Mouse (Mus musculus) heart, embryonic 11.5 days (tissue): Measurements from ENCODE around the gene Hoxd13. TPM values are rescaled to one million over a fixed set of nuclear protein-coding genes. Genes with fewer than 3 reads are reported as not detected.
A peak's percentile ranks its signal among the peaks of the same experiment; 100 is the strongest.

Experiments used
- ATAC-seq: fragments of 200-750 bp; cut with Nextera tagmentation; replicated peaks from 2 replicates; pipeline ENCODE4 v1.8.0; 2017; ENCODE audit warnings: moderate library complexity; ENCODE audit not compliant: insufficient number of reproducible peaks, low FRiP score, low TSS enrichment
- H3K27ac ChIP-seq: fragments of 300-500 bp; sonication (generic); 2 replicates; pipeline ENCODE4 v1.5.1; 2014; ENCODE audit warnings: mild to moderate bottlenecking, low read depth, low read length
- H3K27me3 ChIP-seq: fragments of 300-500 bp; sonication (generic); 2 replicates; pipeline ENCODE4 v1.6.1; 2014; ENCODE audit warnings: mild to moderate bottlenecking, low read length, mixed read lengths; ENCODE audit not compliant: control insufficient read depth, insufficient read depth
- H3K36me3 ChIP-seq: fragments of 300-500 bp; sonication (generic); 2 replicates; pipeline ENCODE4 v1.6.1; 2014; ENCODE audit warnings: mild to moderate bottlenecking, low read length, moderate library complexity, mixed read lengths; ENCODE audit not compliant: control insufficient read depth, insufficient read depth
- H3K4me1 ChIP-seq: fragments of 300-500 bp; sonication (generic); 2 replicates; pipeline ENCODE4 v1.6.1; 2014; ENCODE audit warnings: low read length; ENCODE audit not compliant: control insufficient read depth, insufficient read depth
- H3K4me2 ChIP-seq: fragments of 300-500 bp; sonication (generic); 2 replicates; pipeline ENCODE4 v1.6.1; 2014; ENCODE audit warnings: mild to moderate bottlenecking, moderate library complexity
- H3K4me3 ChIP-seq: fragments of 300-500 bp; sonication (generic); 2 replicates; pipeline ENCODE4 v1.5.1; 2014; ENCODE audit warnings: low read depth, low read length
- H3K9ac ChIP-seq: fragments of 300-500 bp; sonication (generic); 2 replicates; pipeline ENCODE4 v1.6.1; 2014; ENCODE audit warnings: mild to moderate bottlenecking, low read depth, low read length, moderate library complexity
- H3K9me3 ChIP-seq: fragments of 300-500 bp; sonication (generic); replicated peaks from 2 replicates; pipeline ENCODE4 v1.6.1; 2016; ENCODE audit warnings: low read length; ENCODE audit not compliant: control insufficient read depth
- WGBS: fragments of 180-500 bp; shearing (Covaris S2); extraction: QIAGEN DNeasy Blood & Tissue Kit; methylation state at CpG from one replicate; pipeline ENCODE4 v1.1.7; 2014; ENCODE audit not compliant: insufficient replicate concordance; 5-methylcytosine and 5-hydroxymethylcytosine counted together
- polyA plus RNA-seq: library from polyadenylated mRNA; unstranded; fragments of >200 nt; fragmentation: Nextera tagmentation; extraction: Ambion mirVana; gene quantifications from 2 replicates; pipeline ENCODE4 v1.2.1, GENCODE M21; 2014

Gene Hoxd13
- polyA plus RNA-seq, 1 experiment from 2014 or later = not detected

DNA sequence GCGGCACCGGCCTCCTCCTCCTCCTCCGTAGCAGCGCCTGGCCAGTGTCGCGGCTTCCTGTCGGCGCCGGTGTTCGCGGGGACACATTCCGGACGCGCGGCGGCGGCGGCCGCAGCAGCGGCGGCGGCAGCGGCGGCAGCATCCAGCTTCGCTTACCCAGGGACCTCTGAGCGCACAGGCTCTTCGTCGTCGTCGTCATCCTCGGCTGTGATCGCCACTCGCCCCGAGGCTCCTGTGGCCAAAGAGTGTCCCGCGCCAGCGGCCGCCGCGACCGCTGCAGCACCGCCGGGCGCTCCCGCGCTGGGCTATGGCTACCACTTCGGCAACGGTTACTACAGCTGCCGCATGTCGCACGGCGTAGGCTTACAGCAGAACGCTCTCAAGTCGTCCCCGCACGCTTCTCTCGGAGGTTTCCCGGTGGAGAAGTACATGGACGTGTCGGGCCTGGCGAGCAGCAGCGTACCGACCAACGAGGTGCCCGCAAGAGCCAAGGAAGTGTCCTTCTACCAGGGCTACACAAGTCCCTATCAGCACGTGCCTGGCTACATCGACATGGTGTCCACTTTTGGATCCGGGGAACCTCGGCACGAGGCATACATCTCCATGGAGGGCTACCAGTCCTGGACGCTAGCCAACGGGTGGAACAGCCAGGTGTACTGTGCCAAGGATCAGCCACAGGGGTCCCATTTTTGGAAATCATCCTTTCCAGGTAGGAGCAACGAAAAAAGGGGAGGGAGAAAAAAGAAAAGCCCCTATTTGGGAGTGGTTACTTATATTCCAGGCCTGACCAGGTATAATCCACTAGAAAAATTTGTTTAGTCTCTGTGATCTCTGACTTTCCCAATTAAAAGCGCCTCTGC, 490 bp downstream of the Hoxd13 start:
- Histone ChIP-seq H3K9me3 (no peaks in the 10 kb centered on the region), H3K4me2 (peak overlapping the region; percentile 63), H3K4me1 (peaks cover 10% of the 10 kb centered on the region; the same call in 1 of the 2 replicates), H3K27ac (no peak overlapping the region), H3K27me3 (peaks cover 88% of the 10 kb centered on the region), H3K4me3 (peak overlapping the region; percentile 42), H3K9ac (no peak overlapping the region), H3K36me3 (no peaks in the 10 kb centered on the region)
- ATAC-seq = no peak
- under 1% methylated on average over 64 of the region's 74 CpGs for WGBS

DNA sequence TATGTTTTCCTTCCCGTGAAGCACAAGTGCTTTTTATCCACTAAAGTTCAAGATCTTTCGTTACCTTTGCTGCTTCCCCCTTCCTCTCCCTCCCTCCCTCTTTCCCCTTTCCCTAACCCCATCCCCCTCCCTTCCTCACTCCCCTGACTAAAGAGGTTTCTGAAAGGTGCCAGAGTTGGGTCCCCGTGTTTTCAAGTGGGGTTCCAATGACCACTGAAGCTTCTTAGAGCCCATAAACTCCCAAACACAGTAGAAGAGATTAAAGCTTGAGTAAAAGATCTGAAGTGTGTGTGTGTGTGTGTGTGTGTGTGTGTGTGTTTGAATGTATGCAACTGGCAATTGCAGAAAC, 1.1 kb downstream of the Hoxd13 start:
- H3K9ac ChIP-seq = no peak overlapping the region
- H3K36me3 ChIP-seq = no peaks in the 10 kb centered on the region
- peaks cover 10% of the 10 kb centered on the region; the same call in 1 of the 2 replicates for H3K4me1 ChIP-seq
- H3K4me2 ChIP-seq = no peak overlapping the region
- peaks cover 88% of the 10 kb centered on the region for H3K27me3 ChIP-seq
- no peak overlapping the region for H3K4me3 ChIP-seq
- no peaks in the 10 kb centered on the region for H3K9me3 ChIP-seq
- H3K27ac ChIP-seq = no peak overlapping the region
- ATAC-seq = no peak
- WGBS = 1% methylated on average over 3 of the region's 3 CpGs

DNA sequence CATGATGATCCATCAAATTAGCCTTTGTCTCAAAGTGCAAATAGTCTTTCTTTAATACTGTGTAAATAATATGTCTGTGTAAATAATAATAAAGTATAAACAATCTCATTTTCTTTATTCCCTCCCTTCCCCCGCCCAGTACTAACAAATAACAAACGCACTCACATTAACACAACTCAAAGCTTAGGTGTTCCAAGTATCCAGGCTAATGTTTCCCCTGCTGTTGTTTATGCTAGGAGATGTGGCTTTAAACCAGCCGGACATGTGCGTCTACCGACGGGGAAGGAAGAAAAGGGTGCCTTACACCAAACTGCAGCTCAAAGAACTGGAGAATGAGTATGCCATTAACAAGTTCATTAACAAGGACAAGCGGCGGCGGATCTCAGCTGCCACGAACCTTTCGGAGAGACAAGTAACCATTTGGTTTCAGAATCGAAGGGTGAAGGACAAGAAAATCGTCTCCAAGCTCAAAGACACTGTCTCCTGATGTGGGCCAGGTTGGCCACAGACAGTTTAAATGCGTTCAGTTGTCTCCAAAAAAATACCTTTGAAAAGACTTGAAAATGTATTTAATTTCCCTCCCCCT, 1.6 kb downstream of the Hoxd13 start:
- H3K9ac ChIP-seq = no peak overlapping the region
- H3K27ac ChIP-seq = no peak overlapping the region
- H3K4me1 ChIP-seq = peaks cover 10% of the 10 kb centered on the region; the same call in 1 of the 2 replicates
- no peaks in the 10 kb centered on the region for H3K9me3 ChIP-seq
- H3K27me3 ChIP-seq = peaks cover 88% of the 10 kb centered on the region
- no peak overlapping the region for H3K4me2 ChIP-seq
- H3K4me3 ChIP-seq = no peak overlapping the region
- no peaks in the 10 kb centered on the region for H3K36me3 ChIP-seq
- 1% methylated on average over 14 of the region's 14 CpGs for WGBS
- no peak for ATAC-seq

DNA sequence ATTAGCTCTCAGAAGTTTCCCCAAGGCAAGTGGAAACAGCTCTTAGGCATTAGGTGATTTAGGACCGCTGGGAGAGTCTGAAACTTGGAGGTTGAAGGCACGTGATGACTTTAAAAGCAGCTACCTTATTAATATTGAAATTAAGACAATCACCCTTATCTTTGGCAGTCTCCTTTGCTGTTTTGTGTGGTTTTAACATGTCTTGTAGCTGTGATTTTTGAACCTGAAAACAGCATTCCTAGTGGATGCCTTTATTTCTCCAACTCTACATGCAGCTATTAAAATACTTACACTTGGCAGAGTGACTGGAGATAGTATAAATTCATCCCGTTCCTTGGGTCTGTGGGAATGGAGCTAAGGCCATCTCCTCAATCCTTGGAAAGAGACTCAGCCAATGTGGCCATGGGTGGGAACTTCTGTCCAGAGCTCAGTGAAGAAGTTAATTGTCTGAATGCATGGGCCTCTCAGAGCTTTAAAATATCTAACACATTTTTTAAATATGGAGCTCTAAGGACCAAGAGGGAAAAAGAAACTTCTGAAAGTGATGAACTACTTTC, 2.6 kb downstream of the Hoxd13 start:
- ATAC-seq = no peak
- no peak overlapping the region for H3K4me3 ChIP-seq
- H3K4me2 ChIP-seq = no peak overlapping the region

DNA sequence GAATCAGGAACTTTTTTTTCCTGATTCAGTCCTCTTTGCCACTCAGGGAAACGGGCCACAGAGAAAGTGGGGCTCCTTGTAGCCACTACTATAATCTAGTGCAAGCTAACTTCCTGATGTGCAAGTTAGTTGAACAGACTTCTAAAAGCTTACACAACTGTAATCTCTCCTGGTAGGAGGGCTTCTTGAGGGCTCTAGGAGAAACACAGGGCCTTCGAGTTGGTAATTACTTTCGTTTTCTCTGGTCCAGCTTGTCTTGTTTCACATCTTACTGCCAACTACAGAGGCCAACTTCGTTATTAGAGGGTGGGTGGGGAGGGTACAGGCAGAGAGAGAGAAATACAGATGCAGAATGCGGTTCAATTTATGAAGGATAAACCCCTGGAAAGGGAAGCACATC, 3.7 kb downstream of the Hoxd13 start:
- Histone ChIP-seq H3K9ac (no peak overlapping the region), H3K27me3 (peaks cover 93% of the 10 kb centered on the region), H3K36me3 (no peaks in the 10 kb centered on the region), H3K4me2 (no peak overlapping the region), H3K4me3 (no peak overlapping the region), H3K9me3 (no peaks in the 10 kb centered on the region), H3K4me1 (peaks cover 10% of the 10 kb centered on the region; the same call in 1 of the 2 replicates), H3K27ac (no peak overlapping the region)
- ATAC-seq = no peak
- WGBS = 5% methylated on average over 5 of the region's 5 CpGs

More for the DNA sequence above, 2.6 kb downstream of the Hoxd13 start:
- H3K36me3 ChIP-seq = no peaks in the 10 kb centered on the region
- WGBS = 3% methylated on average over 3 of the region's 3 CpGs
- H3K27me3 ChIP-seq = peaks cover 91% of the 10 kb centered on the region
- peaks cover 10% of the 10 kb centered on the region; the same call in 1 of the 2 replicates for H3K4me1 ChIP-seq
- H3K9ac ChIP-seq = no peak overlapping the region
- H3K27ac ChIP-seq = no peak overlapping the region
- H3K9me3 ChIP-seq = no peaks in the 10 kb centered on the region

DNA sequence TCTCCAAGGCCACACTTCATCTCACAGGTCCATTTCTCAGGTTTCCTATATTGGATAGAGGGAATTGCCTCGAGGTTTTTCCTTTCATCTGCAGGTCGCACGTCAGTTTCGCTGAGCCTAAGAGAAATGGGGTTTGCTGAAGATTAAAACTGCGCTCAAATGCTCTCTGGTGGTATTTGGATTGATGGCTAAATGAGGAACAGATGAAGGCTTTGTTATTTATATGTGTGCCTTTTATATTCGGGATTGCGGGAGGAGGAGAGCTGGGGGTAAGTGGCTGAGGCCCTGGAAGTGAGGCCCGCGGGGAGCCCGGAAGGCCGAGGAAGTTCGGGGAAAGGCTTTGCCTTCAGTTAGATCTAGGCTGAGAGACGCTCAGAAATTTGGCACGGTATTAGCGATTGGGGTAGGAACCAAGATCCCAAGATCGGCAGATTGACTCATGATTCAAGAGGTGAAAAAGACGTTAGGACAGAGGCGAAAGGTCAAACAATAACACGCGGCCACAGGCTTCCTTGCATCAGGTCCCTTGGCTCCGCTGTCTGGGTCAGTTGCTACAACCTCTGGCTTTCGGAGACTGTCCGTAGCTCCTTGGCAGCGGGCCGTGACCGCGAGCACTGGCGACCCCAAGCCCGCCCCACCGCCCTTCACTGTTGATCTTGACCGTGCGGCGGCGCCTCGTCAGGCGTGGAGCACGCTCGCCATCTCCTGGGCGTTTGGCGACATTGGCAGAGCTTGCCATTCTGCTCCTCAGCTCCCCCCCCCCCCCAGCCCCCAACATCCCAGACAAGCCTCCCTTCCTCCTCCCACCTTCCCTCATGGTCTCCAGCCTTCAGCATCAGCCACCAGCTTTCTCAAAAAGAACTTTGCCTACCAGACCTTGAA, 4.6 kb downstream of the Hoxd13 start:
- no peak overlapping the region for H3K27ac ChIP-seq
- 1% methylated on average over 40 of the region's 40 CpGs for WGBS
- H3K27me3 ChIP-seq = peaks cover 93% of the 10 kb centered on the region
- no peaks in the 10 kb centered on the region for H3K36me3 ChIP-seq
- H3K4me3 ChIP-seq = peak overlapping the region; percentile 31
- no peak overlapping the region for H3K9ac ChIP-seq
- H3K4me1 ChIP-seq = peaks cover 10% of the 10 kb centered on the region; the same call in 1 of the 2 replicates
- peak overlapping the region; percentile 69 for H3K4me2 ChIP-seq
- no peaks in the 10 kb centered on the region for H3K9me3 ChIP-seq
- ATAC-seq = no peak

DNA sequence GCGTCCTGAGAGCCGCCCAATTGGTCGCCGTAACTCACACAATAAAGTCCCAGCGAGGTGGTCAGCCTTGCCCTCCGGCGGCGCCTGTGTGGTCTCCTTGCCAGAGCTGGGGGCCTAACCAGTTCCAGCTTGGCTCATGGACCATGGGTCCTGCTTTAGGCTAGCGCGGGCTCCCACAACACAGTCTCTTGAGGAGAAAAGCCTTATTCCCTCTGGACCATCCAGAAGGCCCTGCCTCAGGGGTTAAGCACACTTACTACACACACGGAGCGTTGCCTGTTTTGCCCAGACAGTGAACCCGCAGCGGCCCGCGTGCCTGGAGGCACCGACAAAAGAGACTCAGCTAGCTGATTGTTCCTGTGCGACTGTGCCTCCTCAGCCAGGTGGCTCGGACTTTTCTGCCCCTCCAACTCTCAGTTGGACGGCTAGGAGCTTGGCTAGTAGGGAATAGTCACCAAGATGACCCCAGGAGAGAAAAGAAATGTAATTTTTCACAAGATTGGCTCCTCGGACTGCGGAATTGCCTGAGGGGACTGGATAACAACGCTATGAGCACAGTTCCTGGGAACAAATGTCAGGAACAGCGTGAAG, 5.8 kb downstream of the Hoxd13 start:
- H3K36me3 ChIP-seq = no peaks in the 10 kb centered on the region
- H3K9ac ChIP-seq = no peak overlapping the region
- H3K9me3 ChIP-seq = no peaks in the 10 kb centered on the region
- no peak for ATAC-seq
- 4% methylated on average over 24 of the region's 24 CpGs for WGBS
- H3K27ac ChIP-seq = no peak overlapping the region
- H3K4me2 ChIP-seq = no peak overlapping the region
- peaks cover 91% of the 10 kb centered on the region for H3K27me3 ChIP-seq
- no peak overlapping the region for H3K4me3 ChIP-seq
- H3K4me1 ChIP-seq = no peaks in the 10 kb centered on the region
